Mouse (Mus musculus) midbrain, embryonic 11.5 days (tissue): ENCODE data around the gene Fam19a4. TPM values are rescaled to one million over a fixed set of nuclear protein-coding genes. Genes with fewer than 3 reads are reported as not detected.

Source experiments
- ATAC-seq: fragments of 200-750 bp; cut with Nextera tagmentation; 2 replicates; pipeline ENCODE4 v1.8.0; 2017; ENCODE audit warnings: moderate TSS enrichment, moderate library complexity; ENCODE audit not compliant: low FRiP score
- DNase-seq: peaks from one replicate; pipeline ENCODE4 v3.0.0; 2015; ENCODE audit warnings: low spot score; ENCODE audit errors: missing footprints
- H3K27ac ChIP-seq: fragments of 300-500 bp; sonication (generic); 2 replicates; pipeline ENCODE4 v1.5.1; 2014; ENCODE audit warnings: low read depth, low read length
- H3K27me3 ChIP-seq: fragments of 300-500 bp; sonication (generic); 2 replicates; pipeline ENCODE4 v1.6.1; 2014; ENCODE audit warnings: mild to moderate bottlenecking, low read length, moderate library complexity, mixed read lengths; ENCODE audit not compliant: control insufficient read depth, insufficient read depth
- H3K36me3 ChIP-seq: fragments of 300-500 bp; sonication (generic); 2 replicates; pipeline ENCODE4 v1.6.1; 2014; ENCODE audit warnings: mild to moderate bottlenecking, low read length, moderate library complexity, mixed read lengths; ENCODE audit not compliant: control insufficient read depth, insufficient read depth
- H3K4me1 ChIP-seq: fragments of 300-500 bp; sonication (generic); 2 replicates; pipeline ENCODE4 v1.6.1; 2014; ENCODE audit warnings: low read length; ENCODE audit not compliant: control insufficient read depth, insufficient read depth
- H3K4me2 ChIP-seq: fragments of 300-500 bp; sonication (generic); 2 replicates; pipeline ENCODE4 v1.6.1; 2014; ENCODE audit warnings: mild to moderate bottlenecking, moderate library complexity
- H3K4me3 ChIP-seq: fragments of 300-500 bp; sonication (generic); 2 replicates; pipeline ENCODE4 v1.5.1; 2014; ENCODE audit warnings: low read depth, low read length
- H3K9ac ChIP-seq: fragments of 300-500 bp; sonication (generic); 2 replicates; pipeline ENCODE4 v1.6.1; 2014; ENCODE audit warnings: low read length
- H3K9me3 ChIP-seq: fragments of 300-500 bp; sonication (generic); 2 replicates; pipeline ENCODE4 v1.6.1; 2016; ENCODE audit warnings: low read length; ENCODE audit not compliant: control insufficient read depth
- WGBS: fragments of 180-500 bp; shearing (Covaris S2); extraction: QIAGEN DNeasy Blood & Tissue Kit; methylation state at CpG from one replicate; pipeline ENCODE4 v1.1.7; 2014; 5-methylcytosine and 5-hydroxymethylcytosine counted together
- polyA plus RNA-seq: library from polyadenylated mRNA; unstranded; fragments of >200 nt; fragmentation: Nextera tagmentation; extraction: Ambion mirVana; gene quantifications from 2 replicates; pipeline ENCODE4 v1.2.1, GENCODE M21; 2014

Fam19a4 gene
- polyA plus RNA-seq, 1 experiment from 2014 or later = 4.1 TPM

- no peaks in the 10 kb centered on the region for H3K9me3 ChIP-seq
- no peaks in the 10 kb centered on the region for H3K4me1 ChIP-seq
- DNase-seq (no peak), ATAC-seq (no peak)
- H3K4me2 ChIP-seq = no peak overlapping the region
- no peaks in the 10 kb centered on the region for H3K36me3 ChIP-seq
- no peaks in the 10 kb centered on the region for H3K27me3 ChIP-seq
- 70% methylated on average over 7 of the region's 7 CpGs for WGBS
- H3K27ac ChIP-seq = no peak overlapping the region
- H3K4me3 ChIP-seq = no peak overlapping the region
- no peak overlapping the region for H3K9ac ChIP-seq
Measured at GRCm38 (mm10) chr6:96853065-96853464, 207.1 kb downstream of the Fam19a4 start.

- no peak overlapping the region for H3K9ac ChIP-seq
- DNase-seq (no peak), ATAC-seq (no peak)
- WGBS = 40% methylated on average over 1 of the region's 1 CpGs
- H3K4me3 ChIP-seq = no peak overlapping the region
- H3K4me2 ChIP-seq = no peak overlapping the region
- H3K36me3 ChIP-seq = no peaks in the 10 kb centered on the region
- H3K9me3 ChIP-seq = no peaks in the 10 kb centered on the region
- H3K4me1 ChIP-seq = no peaks in the 10 kb centered on the region
- no peak overlapping the region for H3K27ac ChIP-seq
- no peaks in the 10 kb centered on the region for H3K27me3 ChIP-seq
Measured at GRCm38 (mm10) chr6:96843944-96844343, 216.3 kb downstream of the Fam19a4 start.

- H3K4me2 ChIP-seq = no peak overlapping the region
- H3K27ac ChIP-seq = no peak overlapping the region
- WGBS = 79% methylated on average over 3 of the region's 3 CpGs
Measured at GRCm38 (mm10) chr6:96840634-96841033, 219.6 kb downstream of the Fam19a4 start.

GRCm38 (mm10) chr6:96826626-96827025, 233.6 kb downstream of the Fam19a4 start:
- no peak overlapping the region for H3K27ac ChIP-seq
- no peaks in the 10 kb centered on the region for H3K9me3 ChIP-seq
- no peaks in the 10 kb centered on the region for H3K27me3 ChIP-seq
- no peak overlapping the region for H3K4me2 ChIP-seq
- DNase-seq (peak; percentile 75), ATAC-seq (peak; percentile 76)
- no peak overlapping the region for H3K4me3 ChIP-seq
- H3K4me1 ChIP-seq = no peaks in the 10 kb centered on the region
- H3K36me3 ChIP-seq = no peaks in the 10 kb centered on the region
- H3K9ac ChIP-seq = no peak overlapping the region
- WGBS = 43% methylated on average over 3 of the region's 3 CpGs

More at GRCm38 (mm10) chr6:96840634-96841033, 219.6 kb downstream of the Fam19a4 start:
- no peaks in the 10 kb centered on the region for H3K36me3 ChIP-seq
- DNase-seq (no peak), ATAC-seq (no peak)
- no peak overlapping the region for H3K9ac ChIP-seq
- H3K4me3 ChIP-seq = no peak overlapping the region
- no peaks in the 10 kb centered on the region for H3K9me3 ChIP-seq
- no peaks in the 10 kb centered on the region for H3K27me3 ChIP-seq
- H3K4me1 ChIP-seq = no peaks in the 10 kb centered on the region

GRCm38 (mm10) chr6:96802981-96803380, 257.2 kb downstream of the Fam19a4 start:
- ATAC-seq (no peak), DNase-seq (no peak)
- H3K9me3 ChIP-seq = no peaks in the 10 kb centered on the region
- WGBS = 85% methylated on average over 3 of the region's 3 CpGs
- no peak overlapping the region for H3K4me3 ChIP-seq
- no peak overlapping the region for H3K4me2 ChIP-seq
- no peak overlapping the region for H3K9ac ChIP-seq
- no peak overlapping the region for H3K27ac ChIP-seq
- no peaks in the 10 kb centered on the region for H3K36me3 ChIP-seq
- no peaks in the 10 kb centered on the region for H3K27me3 ChIP-seq
- no peaks in the 10 kb centered on the region for H3K4me1 ChIP-seq

GRCm38 (mm10) chr6:96798746-96799145, 261.5 kb downstream of the Fam19a4 start:
- Histone ChIP-seq H3K9ac (no peak overlapping the region), H3K27ac (no peak overlapping the region), H3K27me3 (no peaks in the 10 kb centered on the region), H3K4me1 (no peaks in the 10 kb centered on the region), H3K4me3 (no peak overlapping the region), H3K4me2 (no peak overlapping the region), H3K36me3 (no peaks in the 10 kb centered on the region), H3K9me3 (no peaks in the 10 kb centered on the region)
- WGBS = 95% methylated on average over 1 of the region's 1 CpGs
- ATAC-seq (no peak), DNase-seq (no peak)

GRCm38 (mm10) chr6:96797451-96797850, 262.8 kb downstream of the Fam19a4 start:
- Histone ChIP-seq H3K27ac (no peak overlapping the region), H3K36me3 (no peaks in the 10 kb centered on the region), H3K4me2 (no peak overlapping the region), H3K4me3 (no peak overlapping the region), H3K9me3 (no peaks in the 10 kb centered on the region), H3K27me3 (no peaks in the 10 kb centered on the region), H3K9ac (no peak overlapping the region), H3K4me1 (no peaks in the 10 kb centered on the region)
- WGBS = 91% methylated on average over 4 of the region's 4 CpGs
- DNase-seq (no peak), ATAC-seq (no peak)

Other genes with a start within 250 kb of the Fam19a4 start
- gene Eogt, start 88.8 kb upstream of the Fam19a4 start, polyA plus RNA-seq = 7.9 and 8.3 TPM in 2 replicates
- 29.9 and 34.6 TPM in 2 replicates for gene Tmf1, start 118.7 kb upstream of the Fam19a4 start, polyA plus RNA-seq
- 99.4 and 101 TPM in 2 replicates for gene Uba3, start 145.2 kb upstream of the Fam19a4 start, polyA plus RNA-seq
- 41.4 and 41.8 TPM in 2 replicates for gene Arl6ip5, start 150.3 kb upstream of the Fam19a4 start, polyA plus RNA-seq
- 0.08 TPM in 1 of 2 replicates, not detected in the other for gene Lmod3, start 192.3 kb upstream of the Fam19a4 start, polyA plus RNA-seq